Mouse (Mus musculus) kidney, adult 2 months (tissue): ENCODE results near the gene Trem3.

Experiments used
- CTCF ChIP-seq: fragments of 200-500 bp; conservative IDR thresholded peaks from 2 replicates; pipeline ENCODE4 v1.5.1; 2011; ENCODE audit warnings: low read depth, mild to moderate bottlenecking, control low read depth, low read length, moderate library complexity, mixed read lengths; ENCODE audit not compliant: insufficient read depth, insufficient read length
- POLR2A ChIP-seq: fragments of 200-500 bp; IDR thresholded peaks from one replicate; pipeline ENCODE4 v1.6.1; 2011; ENCODE audit warnings: low read depth, low read length, control low read depth

- no peak for TF ChIP-seq CTCF
- TF ChIP-seq POLR2A = no peak
These were observed 14.3 kb downstream of the Trem3 start for GRCm38 (mm10) chr17:48261868-48262267.
